Mouse (Mus musculus) megakaryocyte, embryonic 14.5 days (primary cell): ENCODE data around the gene Auts2.

Source experiments
- FLI1 ChIP-seq: IDR thresholded peaks from 2 replicates; pipeline ENCODE4 v1.6.1; 2012; ENCODE audit warnings: low read length, inconsistent platforms, mixed read lengths
- GATA1 ChIP-seq: IDR thresholded peaks from 3 replicates; pipeline ENCODE4 v1.6.1; 2012; ENCODE audit warnings: mixed read lengths, low read length, inconsistent platforms, borderline replicate concordance

- TF ChIP-seq GATA1 = no peak
- TF ChIP-seq FLI1 = no peak
Measured at GRCm38 (mm10) chr5:131573296-131574177, 969.6 kb downstream of the Auts2 start.
